Mouse (Mus musculus) kidney, adult 10 weeks (tissue): ENCODE results near the gene Sertad2. TPM values are rescaled to one million over a fixed set of nuclear protein-coding genes. Genes with fewer than 3 reads are reported as not detected.

Experiments
- polyA plus RNA-seq: library from polyadenylated mRNA; stranded (reverse); fragments of 350-450 nt; fragmentation: Illumina TruSeq; extraction: RNeasy Lipid Tissue Mini Kit (QIAGEN cat#74804); gene quantifications from one replicate; pipeline ENCODE4 v1.2.3, GENCODE M21; 2014; ENCODE audit warnings: low read depth, low replicate concordance

The Sertad2 gene
- polyA plus RNA-seq = 20.5 TPM

GRCm38 (mm10) chr11:20542739-20543452, at the start of gene Sertad2:
Gene Sertad2 (plus strand): TSS chr11:20543253.

Other genes starting within 250 kb of the Sertad2 start
- 4.4 TPM for gene Slc1a4, start 210.5 kb upstream of the Sertad2 start, polyA plus RNA-seq
- 159 TPM for gene Aftph, start 198.3 kb downstream of the Sertad2 start, polyA plus RNA-seq